Mouse (Mus musculus) C2C12 (cell line): ENCODE measurements around the gene Hnrnpa1. TPM values are rescaled to one million over a fixed set of nuclear protein-coding genes. Genes with fewer than 3 reads are reported as not detected.
A peak's percentile ranks its signal among the peaks of the same experiment; 100 is the strongest.

Experiments used
- H3K27me3 ChIP-seq: one replicate; pipeline ENCODE4 v1.6.1; 2011; ENCODE audit not compliant: control insufficient read depth, insufficient read depth, insufficient read length
- H3K36me3 ChIP-seq: one replicate; pipeline ENCODE4 v1.6.1; 2011; ENCODE audit not compliant: control insufficient read depth, insufficient read depth
- H3K4me3 ChIP-seq: one replicate; pipeline ENCODE4 v1.5.1; 2011; ENCODE audit warnings: mild to moderate bottlenecking, control low read depth; ENCODE audit not compliant: poor library complexity, insufficient read depth, severe bottlenecking
- H3K79me2 ChIP-seq: one replicate; pipeline ENCODE4 v1.6.1; 2011; ENCODE audit not compliant: control insufficient read depth, insufficient read depth
- H3K79me3 ChIP-seq: one replicate; pipeline ENCODE4 v1.6.1; 2011; ENCODE audit warnings: low read depth, control low read depth
- H3ac ChIP-seq: one replicate; pipeline ENCODE3; 2011; ENCODE audit warnings: low read depth; ENCODE audit not compliant: control insufficient read depth, insufficient read length
- CEBPB ChIP-seq: IDR thresholded peaks from one replicate; pipeline ENCODE4 v1.6.1; 2011; ENCODE audit warnings: low read depth, mild to moderate bottlenecking, control low read depth, moderate library complexity
- CTCF ChIP-seq: IDR thresholded peaks from one replicate; pipeline ENCODE4 v1.5.1; 2011; ENCODE audit not compliant: control insufficient read depth, insufficient read depth, insufficient read length
- FOSL1 ChIP-seq: IDR thresholded peaks from one replicate; pipeline ENCODE4 v1.8.0; 2011; ENCODE audit warnings: mild to moderate bottlenecking, low read length; ENCODE audit not compliant: poor library complexity, insufficient read depth, severe bottlenecking
- MAX ChIP-seq: IDR thresholded peaks from one replicate; pipeline ENCODE4 v1.6.1; 2011; ENCODE audit warnings: mild to moderate bottlenecking, control low read depth
- MYOD1 ChIP-seq: IDR thresholded peaks from one replicate; pipeline ENCODE4 v1.6.1; 2011; ENCODE audit warnings: low read depth; ENCODE audit not compliant: control insufficient read depth, insufficient read length
- MYOG ChIP-seq: IDR thresholded peaks from one replicate; pipeline ENCODE4 v1.6.1; 2011; ENCODE audit not compliant: control insufficient read depth, insufficient read length; ENCODE audit errors: extremely low read depth
- USF1 ChIP-seq: IDR thresholded peaks from one replicate; pipeline ENCODE4 v1.6.1; 2011; ENCODE audit warnings: low read depth, mild to moderate bottlenecking, control low read depth, moderate library complexity
- polyA plus RNA-seq: library from polyadenylated mRNA; unstranded; fragments of >200 nt; fragmentation: generic; extraction: Trizol; gene quantifications from one replicate; pipeline ENCODE4 v1.2.1, GENCODE M21; 2012; ENCODE audit warnings: missing spikeins

Gene Hnrnpa1
- polyA plus RNA-seq, 1 experiment: 625 TPM

DNA sequence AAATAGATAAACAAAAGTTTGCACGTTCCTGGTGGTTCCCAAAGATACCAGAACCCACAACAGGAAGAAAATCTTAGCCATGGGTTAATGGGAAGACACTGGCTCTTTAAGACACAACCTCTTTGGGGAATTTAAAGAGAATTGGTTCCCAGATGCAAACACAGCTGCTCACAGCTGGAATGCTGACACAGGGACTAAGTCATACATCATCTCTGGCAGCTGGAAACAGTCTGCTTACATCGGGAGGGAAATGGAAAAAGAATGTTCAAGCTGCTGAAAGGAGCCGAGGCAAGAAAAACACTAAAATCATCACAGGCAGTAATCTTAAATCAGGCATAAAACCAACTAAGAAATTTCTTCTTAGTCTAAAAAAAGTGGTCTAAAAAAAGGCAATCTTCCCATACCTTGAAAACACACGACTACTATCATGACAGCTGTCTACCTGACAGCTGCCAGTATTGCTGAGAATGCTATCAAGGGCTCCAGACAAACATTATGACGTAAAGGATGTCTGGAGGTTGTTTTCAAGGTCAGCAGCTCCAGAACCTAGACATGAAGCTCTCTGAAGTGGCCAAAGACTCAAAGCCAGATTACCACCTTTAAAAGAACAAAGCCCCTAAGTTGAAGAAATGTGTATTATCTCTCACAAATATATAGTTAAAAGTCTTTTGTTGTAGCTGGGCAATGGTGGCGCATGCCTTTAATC lies 38.0 kb upstream of the Hnrnpa1 start:
- TF ChIP-seq MAX: no peak
- no peak for TF ChIP-seq FOSL1
- TF ChIP-seq USF1: no peak
- no peak for TF ChIP-seq CEBPB
- no peak for TF ChIP-seq CTCF
- no peak for TF ChIP-seq MYOG
- TF ChIP-seq MYOD1: no peak
- Histone ChIP-seq H3K79me2 (peaks cover 59% of the 10 kb centered on the region), H3K27me3 (no peaks in the 10 kb centered on the region), H3K79me3 (peaks cover 40% of the 10 kb centered on the region), H3K36me3 (peaks cover 99% of the 10 kb centered on the region), H3K4me3 (no peak overlapping the region), H3ac (no peak overlapping the region)

DNA sequence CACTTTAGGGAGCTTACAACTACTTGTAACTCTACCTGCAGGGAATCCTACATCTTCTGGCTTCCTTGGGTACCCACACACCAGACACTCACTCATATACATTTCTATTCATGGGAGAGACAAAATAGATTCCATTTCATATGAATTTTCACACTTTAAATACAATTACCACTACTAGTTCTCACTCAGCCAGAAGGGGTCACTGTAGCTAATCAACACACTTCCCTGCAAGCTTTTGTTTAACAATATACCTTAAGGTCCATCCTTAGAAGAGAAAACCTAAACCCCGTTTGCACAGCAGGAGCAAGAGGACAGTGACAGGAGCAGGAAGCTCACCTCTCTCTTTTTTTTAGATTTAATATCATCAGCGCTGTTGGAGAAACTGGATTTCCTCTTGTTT lies 35.1 kb upstream of the Hnrnpa1 start:
- Histone ChIP-seq H3K79me2 (peaks cover 86% of the 10 kb centered on the region), H3ac (no peak overlapping the region), H3K27me3 (no peaks in the 10 kb centered on the region), H3K4me3 (no peak overlapping the region), H3K79me3 (peaks cover 51% of the 10 kb centered on the region), H3K36me3 (peaks cover 97% of the 10 kb centered on the region)
- TF ChIP-seq CEBPB: no peak

GRCm38 (mm10) chr15:103214149-103214548 lies 26.1 kb upstream of the Hnrnpa1 start:
- no peak for TF ChIP-seq USF1
- TF ChIP-seq CEBPB: no peak
- no peak for TF ChIP-seq MYOG
- no peak for TF ChIP-seq MYOD1
- no peak for TF ChIP-seq FOSL1
- TF ChIP-seq CTCF: no peak
- no peak for TF ChIP-seq MAX
- peaks cover 74% of the 10 kb centered on the region for H3K79me3 ChIP-seq
- H3ac ChIP-seq: peak overlapping the region; percentile 10
- H3K79me2 ChIP-seq: peaks cover 99% of the 10 kb centered on the region
- no peak overlapping the region for H3K4me3 ChIP-seq
- peaks cover 47% of the 10 kb centered on the region for H3K36me3 ChIP-seq
- H3K27me3 ChIP-seq: no peaks in the 10 kb centered on the region

DNA sequence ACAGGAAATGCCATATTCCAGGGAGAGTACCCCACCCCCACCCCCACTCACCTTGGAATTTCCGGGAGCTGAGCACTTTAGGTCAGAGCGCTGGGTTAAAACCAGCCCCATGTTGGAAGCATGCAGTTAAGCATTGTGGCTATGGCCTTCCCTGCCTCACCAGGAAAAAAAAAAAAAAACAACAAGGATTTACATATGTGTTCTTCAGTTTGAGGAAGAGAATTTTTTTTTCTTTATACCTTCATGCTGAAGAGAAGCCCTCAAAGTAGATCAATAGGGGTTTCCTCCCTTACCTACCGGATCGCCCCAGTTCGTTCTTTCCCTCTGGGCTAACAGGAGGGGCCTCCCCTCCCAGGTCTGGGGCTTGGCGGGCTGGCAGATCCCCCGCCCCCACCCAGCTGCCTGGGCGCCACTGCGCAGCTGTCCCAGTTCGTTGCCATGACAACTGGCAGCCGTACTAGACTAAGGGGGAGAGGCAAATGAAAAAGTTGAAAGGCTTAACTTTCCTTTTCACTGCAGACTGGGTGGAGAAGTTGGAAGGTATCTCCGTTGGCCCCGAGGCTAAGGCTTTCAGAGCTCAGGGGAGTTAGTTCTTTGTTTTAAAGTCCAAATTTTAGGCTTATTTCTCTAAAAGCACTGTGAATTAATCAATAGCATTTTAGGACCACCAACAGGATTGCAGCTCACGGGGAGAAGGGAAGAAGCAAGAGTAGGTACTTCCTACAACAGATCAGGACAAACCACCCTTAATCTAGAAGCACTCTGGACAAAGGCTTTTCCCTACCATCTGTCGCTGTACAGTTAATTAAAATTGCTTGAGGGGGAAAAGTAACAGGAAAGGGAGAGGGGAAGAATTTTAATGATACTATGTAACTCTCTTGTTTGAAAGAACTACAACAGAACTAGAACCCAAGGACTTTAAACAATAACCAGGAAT lies 25.0 kb upstream of the Hnrnpa1 start:
- H3K79me3 ChIP-seq: peaks cover 81% of the 10 kb centered on the region
- H3K79me2 ChIP-seq: peaks cover 99% of the 10 kb centered on the region
- peak overlapping the region; percentile 59 for H3ac ChIP-seq
- H3K4me3 ChIP-seq: peak overlapping the region; percentile 28
- no peaks in the 10 kb centered on the region for H3K27me3 ChIP-seq
- peaks cover 44% of the 10 kb centered on the region for H3K36me3 ChIP-seq
- TF ChIP-seq CEBPB (no peak), MYOD1 (peak; percentile 95), MYOG (no peak), USF1 (no peak), CTCF (no peak), MAX (peak; percentile 47), FOSL1 (no peak)

DNA sequence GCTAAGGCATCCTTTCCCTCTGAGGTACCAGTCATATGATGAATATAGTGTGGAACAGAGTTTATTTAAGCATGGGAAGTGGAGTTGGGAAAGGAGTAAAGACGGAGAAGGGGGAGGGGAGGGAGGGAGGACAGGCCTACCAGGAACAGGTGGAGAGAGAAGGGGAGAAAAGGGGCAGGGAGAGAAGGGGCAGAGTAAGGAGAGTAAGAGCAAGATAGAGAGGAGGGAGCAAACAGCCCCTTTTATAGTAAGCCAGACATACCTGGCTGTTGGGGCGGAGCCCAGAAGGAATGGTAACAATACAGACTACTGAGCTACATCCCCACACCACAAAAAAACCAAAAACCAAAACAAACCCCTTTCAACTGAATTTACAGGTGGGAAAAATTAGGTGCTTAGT lies 24.2 kb upstream of the Hnrnpa1 start:
- no peak for TF ChIP-seq CEBPB
- TF ChIP-seq USF1: no peak
- TF ChIP-seq MAX: no peak
- no peak for TF ChIP-seq FOSL1
- no peak for TF ChIP-seq MYOD1
- no peak for TF ChIP-seq MYOG
- TF ChIP-seq CTCF: no peak
- Histone ChIP-seq H3K79me3 (peaks cover 85% of the 10 kb centered on the region), H3ac (no peak overlapping the region), H3K4me3 (no peak overlapping the region), H3K36me3 (peaks cover 39% of the 10 kb centered on the region), H3K27me3 (no peaks in the 10 kb centered on the region), H3K79me2 (peaks cover 99% of the 10 kb centered on the region)
